Mouse (Mus musculus) Patski (cell line): Measurements from ENCODE around the gene Limd1. TPM values are rescaled to one million over a fixed set of nuclear protein-coding genes. Genes with fewer than 3 reads are reported as not detected.
A peak's percentile ranks its signal among the peaks of the same experiment; 100 is the strongest.

Source experiments
- ATAC-seq: fragments of 100-300 bp; one replicate; pipeline ENCODE4 v1.8.0; 2021
- CTCF ChIA-PET: fragments of 350-600 bp; sonication (Branson Sonifier 250); formaldehyde crosslinking; loops from one replicate; lab custom pipeline; 2022; ENCODE audit warnings: inconsistent platforms; lab: Charles Lee
- POLR2A ChIA-PET: fragments of 350-600 bp; sonication (Branson Sonifier 250); formaldehyde crosslinking; loops from one replicate; lab custom pipeline; 2022; ENCODE audit warnings: antibody characterized with exemption, inconsistent platforms; lab: Charles Lee
- DNase-seq: peaks from one replicate; pipeline ENCODE4 v3.0.0-alpha.2; 2011; ENCODE audit warnings: low read depth, low spot score
- H3K27me3 ChIP-seq: fragments of 371-371 bp; one replicate; pipeline ENCODE4 v1.5.1; 2021
- CTCF ChIP-seq: fragments of 100-300 bp; IDR thresholded peaks from one replicate; pipeline ENCODE4 v1.5.1; 2021
- in situ Hi-C: fragments of 300-500 bp; cut with MboI; formaldehyde crosslinking; loops from 3 replicates; pipeline ENCODE4 v1.11.1; 2018; ENCODE audit warnings: low pct_unique_long_range_greater_than_20kb, mixed read lengths
- polyA plus RNA-seq: library from polyadenylated mRNA; unstranded; gene quantifications from one replicate; pipeline ENCODE4 v1.2.3, GENCODE M21; 2021

Gene Limd1
- polyA plus RNA-seq, 1 experiment from 2014 or later = 51.9 TPM

- DNase-seq = no peak
- H3K27me3 ChIP-seq = no peaks in the 10 kb centered on the region
- ChIA-PET POLR2A (no interaction called here), CTCF (interaction anchor here (1.0 kb wide), 1 partner anchor 378 kb away, joined by 3 read pairs; no protein-coding TSS in a partner anchor)
- no peak for ATAC-seq
- in situ Hi-C loops = no loop called here
- TF ChIP-seq CTCF = no peak
Observed at GRCm38 (mm10) chr9:123536613-123537012, 58.1 kb downstream of the Limd1 start.

GRCm38 (mm10) chr9:123538189-123538588, 59.7 kb downstream of the Limd1 start:
- ChIA-PET POLR2A (no interaction called here), CTCF (no interaction called here)
- no peak for ATAC-seq
- no peak for DNase-seq
- in situ Hi-C loops = no loop called here
- no peak for TF ChIP-seq CTCF
- no peaks in the 10 kb centered on the region for H3K27me3 ChIP-seq

- no peaks in the 10 kb centered on the region for H3K27me3 ChIP-seq
- ChIA-PET POLR2A (no interaction called here), CTCF (no interaction called here)
- no peak for TF ChIP-seq CTCF
- in situ Hi-C loops = no loop called here
- no peak for ATAC-seq
- DNase-seq = no peak
Observed at GRCm38 (mm10) chr9:123539093-123539492, 60.6 kb downstream of the Limd1 start.

GRCm38 (mm10) chr9:123539823-123540222, 61.3 kb downstream of the Limd1 start:
- ChIA-PET CTCF (interaction anchor here (1.2 kb wide), 1 partner anchor 8 kb away, joined by 3 read pairs; no protein-coding TSS in a partner anchor), POLR2A (no interaction called here)
- DNase-seq (no peak), ATAC-seq (peak; percentile 39)
- H3K27me3 ChIP-seq = no peaks in the 10 kb centered on the region
- TF ChIP-seq CTCF = no peak
- in situ Hi-C loops = no loop called here

GRCm38 (mm10) chr9:123554599-123554998, 76.1 kb downstream of the Limd1 start:
- ChIA-PET CTCF (interaction anchor here (1.4 to 2.2 kb wide), 3 partner anchors 10 to 35 kb away, joined by 4 to 6 read pairs (median 5); no protein-coding TSS in a partner anchor), POLR2A (no interaction called here)
- in situ Hi-C loops = no loop called here
- no peak for TF ChIP-seq CTCF
- no peak for DNase-seq
- no peaks in the 10 kb centered on the region for H3K27me3 ChIP-seq
- ATAC-seq = no peak

Other genes starting within 250 kb of the Limd1 start
- gene Tmem158, start 217.9 kb upstream of the Limd1 start, polyA plus RNA-seq = 5.1 TPM
- gene Lars2, start 111.8 kb upstream of the Limd1 start, polyA plus RNA-seq = 679 TPM
- 65.2 TPM for gene Sacm1l, start 51.1 kb downstream of the Limd1 start, polyA plus RNA-seq
- gene Slc6a20b, start 153.9 kb downstream of the Limd1 start, polyA plus RNA-seq = 0.37 TPM
- gene Ccr9, start 199.7 kb downstream of the Limd1 start, polyA plus RNA-seq = 0.01 TPM
- gene Slc6a20a, start 200.2 kb downstream of the Limd1 start, polyA plus RNA-seq = not detected
- 71.0 TPM for gene Lztfl1, start 239.0 kb downstream of the Limd1 start, polyA plus RNA-seq